Mouse (Mus musculus) lung, postnatal 0 days (tissue): ENCODE results near the gene Notch3. TPM values are rescaled to one million over a fixed set of nuclear protein-coding genes. Genes with fewer than 3 reads are reported as not detected.
A peak's percentile ranks its signal among the peaks of the same experiment; 100 is the strongest.

Experiments used
- ATAC-seq: fragments of 200-750 bp; cut with Nextera tagmentation; 2 replicates; pipeline ENCODE4 v1.8.0; 2017; ENCODE audit warnings: moderate library complexity
- DNase-seq: peaks from one replicate; pipeline ENCODE4 v3.0.0-alpha.2; 2016; ENCODE audit warnings: low spot score
- H3K27ac ChIP-seq: fragments of 300-500 bp; sonication (generic); 2 replicates; pipeline ENCODE4 v1.5.1; 2014; ENCODE audit warnings: antibody characterized with exemption, mild to moderate bottlenecking, low read length, mixed read lengths
- H3K27me3 ChIP-seq: fragments of 300-500 bp; sonication (generic); replicated peaks from 2 replicates; pipeline ENCODE4 v1.6.1; 2014; ENCODE audit warnings: low read length, mixed read lengths; ENCODE audit not compliant: insufficient read depth
- H3K36me3 ChIP-seq: fragments of 300-500 bp; sonication (generic); 2 replicates; pipeline ENCODE4 v1.6.1; 2014; ENCODE audit warnings: low read length, mixed read lengths; ENCODE audit not compliant: insufficient read depth
- H3K4me1 ChIP-seq: fragments of 300-500 bp; sonication (generic); 2 replicates; pipeline ENCODE4 v1.6.1; 2014; ENCODE audit warnings: antibody characterized with exemption, low read depth, low read length, mixed read lengths; ENCODE audit not compliant: insufficient read depth
- H3K4me2 ChIP-seq: fragments of 300-500 bp; sonication (generic); replicated peaks from 2 replicates; pipeline ENCODE4 v1.6.1; 2014; ENCODE audit warnings: low read depth, mild to moderate bottlenecking, low read length, moderate library complexity, mixed read lengths
- H3K4me3 ChIP-seq: fragments of 300-500 bp; sonication (generic); 2 replicates; pipeline ENCODE4 v1.5.1; 2014; ENCODE audit warnings: low read depth, low read length
- H3K9ac ChIP-seq: fragments of 300-500 bp; sonication (generic); replicated peaks from 2 replicates; pipeline ENCODE4 v1.6.1; 2014; ENCODE audit warnings: low read depth, mild to moderate bottlenecking
- H3K9me3 ChIP-seq: fragments of 300-500 bp; sonication (generic); 2 replicates; pipeline ENCODE4 v1.6.1; 2016; ENCODE audit warnings: low read length, mixed read lengths
- CTCF ChIP-seq: IDR thresholded peaks from 2 replicates; pipeline ENCODE4 v1.5.1; 2016; ENCODE audit warnings: antibody characterized with exemption, mild to moderate bottlenecking
- EP300 ChIP-seq: IDR thresholded peaks from 2 replicates; pipeline ENCODE4 v1.6.1; 2016; ENCODE audit warnings: antibody characterized with exemption, mild to moderate bottlenecking, control low read depth
- WGBS: fragments of 180-500 bp; shearing (Covaris S2); extraction: QIAGEN DNeasy Blood & Tissue Kit; methylation state at CpG from one replicate; pipeline ENCODE4 v1.1.7; 2014; 5-methylcytosine and 5-hydroxymethylcytosine counted together
- polyA plus RNA-seq: library from polyadenylated mRNA; unstranded; fragments of >200 nt; fragmentation: Nextera tagmentation; extraction: Ambion mirVana; gene quantifications from 2 replicates; pipeline ENCODE4 v1.2.1, GENCODE M21; 2015

The Notch3 gene
- polyA plus RNA-seq, 1 experiment from 2014 or later: 8.3 TPM

- TF ChIP-seq CTCF: no peak
- H3K4me2 ChIP-seq: no peak overlapping the region
- H3K27me3 ChIP-seq: no peaks in the 10 kb centered on the region
- no peak overlapping the region for H3K4me3 ChIP-seq
- no peak overlapping the region for H3K27ac ChIP-seq
- ATAC-seq (peak; percentile 42; the same call in 1 of the 2 replicates), DNase-seq (no peak)
- no peaks in the 10 kb centered on the region for H3K36me3 ChIP-seq
- H3K9me3 ChIP-seq: no peaks in the 10 kb centered on the region
- H3K4me1 ChIP-seq: no peaks in the 10 kb centered on the region
- no peak overlapping the region for H3K9ac ChIP-seq
- WGBS: 68% methylated on average over 2 of the region's 2 CpGs
These were observed 5.8 kb upstream of the Notch3 start for GRCm38 (mm10) chr17:32172485-32172884.

GRCm38 (mm10) chr17:32169518-32170225 is 3.0 kb upstream of the Notch3 start:
- 51% methylated on average over 4 of the region's 4 CpGs for WGBS
- no peak overlapping the region for H3K4me3 ChIP-seq
- H3K27ac ChIP-seq: no peak overlapping the region
- H3K4me2 ChIP-seq: no peak overlapping the region
- no peaks in the 10 kb centered on the region; the same call in 1 of the 2 replicates for H3K27me3 ChIP-seq
- ATAC-seq (no peak), DNase-seq (peak; percentile 27)
- TF ChIP-seq EP300 (no peak), CTCF (no peak)
- no peak overlapping the region for H3K9ac ChIP-seq
- no peaks in the 10 kb centered on the region for H3K9me3 ChIP-seq
- no peaks in the 10 kb centered on the region for H3K36me3 ChIP-seq
- H3K4me1 ChIP-seq: no peaks in the 10 kb centered on the region; the same call in 1 of the 2 replicates

- ATAC-seq: peak; percentile 4; the same call in 1 of the 2 replicates
- no peaks in the 10 kb centered on the region; the same call in 1 of the 2 replicates for H3K4me1 ChIP-seq
- peak overlapping the region; percentile 95 for H3K4me2 ChIP-seq
- TF ChIP-seq EP300: no peak
- TF ChIP-seq CTCF: no peak
- peak overlapping the region; percentile 50 for H3K4me3 ChIP-seq
- peaks cover 4% of the 10 kb centered on the region; the same call in 1 of the 2 replicates for H3K27me3 ChIP-seq
- H3K9ac ChIP-seq: peak overlapping the region; percentile 36
- no peaks in the 10 kb centered on the region for H3K9me3 ChIP-seq
- H3K27ac ChIP-seq: peak overlapping the region; percentile 66
- H3K36me3 ChIP-seq: no peaks in the 10 kb centered on the region
- WGBS: 2% methylated on average over 22 of the region's 43 CpGs
- DNase-seq: peak; percentile 72
These were observed 653 bp downstream of the Notch3 start for GRCm38 (mm10) chr17:32165803-32166595.

- peaks cover 4% of the 10 kb centered on the region; the same call in 1 of the 2 replicates for H3K27me3 ChIP-seq
- H3K9me3 ChIP-seq: no peaks in the 10 kb centered on the region
- H3K9ac ChIP-seq: 0 out of 2 replicates have a peak overlapping the region, but pooled peaks have one; percentile 36
- 9% methylated on average over 9 of the region's 9 CpGs for WGBS
- H3K4me2 ChIP-seq: peak overlapping the region; percentile 95
- H3K36me3 ChIP-seq: no peaks in the 10 kb centered on the region
- ATAC-seq (no peak), DNase-seq (peak; percentile 7)
- peak overlapping the region; percentile 50 for H3K4me3 ChIP-seq
- no peaks in the 10 kb centered on the region; the same call in 1 of the 2 replicates for H3K4me1 ChIP-seq
- TF ChIP-seq EP300: no peak
- TF ChIP-seq CTCF: no peak
- peak overlapping the region; percentile 66 for H3K27ac ChIP-seq
These were observed 1.3 kb downstream of the Notch3 start for GRCm38 (mm10) chr17:32165266-32165802.

- Histone ChIP-seq H3K36me3 (no peaks in the 10 kb centered on the region), H3K4me2 (no peak overlapping the region)
- no peak for TF ChIP-seq CTCF
- TF ChIP-seq EP300: no peak
These were observed 1.9 kb downstream of the Notch3 start for GRCm38 (mm10) chr17:32164780-32165179.

More at GRCm38 (mm10) chr17:32164780-32165179, 1.9 kb downstream of the Notch3 start:
- DNase-seq: no peak
- Histone ChIP-seq H3K4me1 (no peaks in the 10 kb centered on the region; the same call in 1 of the 2 replicates), H3K9me3 (no peaks in the 10 kb centered on the region), H3K9ac (no peak overlapping the region), H3K4me3 (no peak overlapping the region), H3K27me3 (peaks cover 4% of the 10 kb centered on the region; the same call in 1 of the 2 replicates), H3K27ac (no peak overlapping the region)
- no peak for ATAC-seq
